Mouse (Mus musculus): Measurements from ENCODE around the gene Doc2g.

Doc2g gene

GRCm38 (mm10) chr19:3986334-3986733 is 16.8 kb upstream of the Doc2g start, which contains the start of gene Acy3:
Gene Acy3 (plus strand): TSS chr19:3986570.
- in situ Hi-C loops (cut with MboI; ENCODE audit: low pct_unique_long_range_greater_than_20kb in 1 of 2, low sequenced_read_pairs in 2 of 2, unreplicated experiment in 1 of 2) = no loop called here

GRCm38 (mm10) chr19:3988066-3988465 is 15.0 kb upstream of the Doc2g start:
- in situ Hi-C loops (cut with MboI; ENCODE audit: low pct_unique_long_range_greater_than_20kb in 1 of 2, low sequenced_read_pairs in 2 of 2, unreplicated experiment in 1 of 2) = no loop called here

- in situ Hi-C loops (cut with MboI; ENCODE audit: low pct_unique_long_range_greater_than_20kb in 1 of 2, low sequenced_read_pairs in 2 of 2, unreplicated experiment in 1 of 2) = no loop called here
These were observed 14.4 kb upstream of the Doc2g start for GRCm38 (mm10) chr19:3988750-3989149.

GRCm38 (mm10) chr19:3990804-3991203 is 12.3 kb upstream of the Doc2g start:
- in situ Hi-C loops (cut with MboI; ENCODE audit: low pct_unique_long_range_greater_than_20kb in 1 of 2, low sequenced_read_pairs in 2 of 2, unreplicated experiment in 1 of 2) = no loop called here

GRCm38 (mm10) chr19:3991562-3991961 is 11.6 kb upstream of the Doc2g start:
- in situ Hi-C loops (cut with MboI; ENCODE audit: low pct_unique_long_range_greater_than_20kb in 1 of 2, low sequenced_read_pairs in 2 of 2, unreplicated experiment in 1 of 2) = no loop called here

GRCm38 (mm10) chr19:3991966-3992365 is 11.1 kb upstream of the Doc2g start:
- in situ Hi-C loops (cut with MboI; ENCODE audit: low pct_unique_long_range_greater_than_20kb in 1 of 2, low sequenced_read_pairs in 2 of 2, unreplicated experiment in 1 of 2) = no loop called here

GRCm38 (mm10) chr19:3992416-3992815 is 10.7 kb upstream of the Doc2g start, which contains the start of gene Tbx10:
Gene Tbx10 (plus strand): TSS chr19:3992752.
- in situ Hi-C loops (cut with MboI; ENCODE audit: low pct_unique_long_range_greater_than_20kb in 1 of 2, low sequenced_read_pairs in 2 of 2, unreplicated experiment in 1 of 2) = no loop called here

GRCm38 (mm10) chr19:3994932-3995331 is 8.2 kb upstream of the Doc2g start:
- in situ Hi-C loops (cut with MboI; ENCODE audit: low pct_unique_long_range_greater_than_20kb in 1 of 2, low sequenced_read_pairs in 2 of 2, unreplicated experiment in 1 of 2) = no loop called here

GRCm38 (mm10) chr19:3995505-3995904 is 7.6 kb upstream of the Doc2g start:
- in situ Hi-C loops (cut with MboI; ENCODE audit: low pct_unique_long_range_greater_than_20kb in 1 of 2, low sequenced_read_pairs in 2 of 2, unreplicated experiment in 1 of 2) = no loop called here

GRCm38 (mm10) chr19:3996106-3996505 is 7.0 kb upstream of the Doc2g start:
- in situ Hi-C loops (cut with MboI; ENCODE audit: low pct_unique_long_range_greater_than_20kb in 1 of 2, low sequenced_read_pairs in 2 of 2, unreplicated experiment in 1 of 2) = no loop called here

- in situ Hi-C loops (cut with MboI; ENCODE audit: low pct_unique_long_range_greater_than_20kb in 1 of 2, low sequenced_read_pairs in 2 of 2, unreplicated experiment in 1 of 2) = no loop called here
These were observed 6.4 kb upstream of the Doc2g start for GRCm38 (mm10) chr19:3996747-3997146.

GRCm38 (mm10) chr19:3997231-3997630 is 5.9 kb upstream of the Doc2g start:
- in situ Hi-C loops (cut with MboI; ENCODE audit: low pct_unique_long_range_greater_than_20kb in 1 of 2, low sequenced_read_pairs in 2 of 2, unreplicated experiment in 1 of 2) = no loop called here

- in situ Hi-C loops (cut with MboI; ENCODE audit: low pct_unique_long_range_greater_than_20kb in 1 of 2, low sequenced_read_pairs in 2 of 2, unreplicated experiment in 1 of 2) = no loop called here
These were observed 4.8 kb upstream of the Doc2g start for GRCm38 (mm10) chr19:3998335-3998734.

- in situ Hi-C loops (cut with MboI; ENCODE audit: low pct_unique_long_range_greater_than_20kb in 1 of 2, low sequenced_read_pairs in 2 of 2, unreplicated experiment in 1 of 2) = no loop called here
These were observed 3.9 kb upstream of the Doc2g start for GRCm38 (mm10) chr19:3999121-3999730.

GRCm38 (mm10) chr19:4000119-4000900 is 2.8 kb upstream of the Doc2g start, which contains the start of the genes Nudt8 and Gm49405:
Gene Nudt8 (plus strand): TSS chr19:4000580.
Gene Gm49405 (plus strand): TSS chr19:4000626.
- in situ Hi-C loops (cut with MboI; ENCODE audit: low pct_unique_long_range_greater_than_20kb in 1 of 2, low sequenced_read_pairs in 2 of 2, unreplicated experiment in 1 of 2) = no loop called here

- in situ Hi-C loops (cut with MboI; ENCODE audit: low pct_unique_long_range_greater_than_20kb in 1 of 2, low sequenced_read_pairs in 2 of 2, unreplicated experiment in 1 of 2) = no loop called here
These were observed 2.1 kb upstream of the Doc2g start for GRCm38 (mm10) chr19:4000949-4001525.

GRCm38 (mm10) chr19:4001752-4002151 is 1.4 kb upstream of the Doc2g start:
- in situ Hi-C loops (cut with MboI; ENCODE audit: low pct_unique_long_range_greater_than_20kb in 1 of 2, low sequenced_read_pairs in 2 of 2, unreplicated experiment in 1 of 2) = no loop called here

- in situ Hi-C loops (cut with MboI; ENCODE audit: low pct_unique_long_range_greater_than_20kb in 1 of 2, low sequenced_read_pairs in 2 of 2, unreplicated experiment in 1 of 2) = no loop called here
These were observed 528 bp downstream of the Doc2g start for GRCm38 (mm10) chr19:4003641-4004040.

GRCm38 (mm10) chr19:4004331-4004730 is 1.2 kb downstream of the Doc2g start:
- in situ Hi-C loops (cut with MboI; ENCODE audit: low pct_unique_long_range_greater_than_20kb in 1 of 2, low sequenced_read_pairs in 2 of 2, unreplicated experiment in 1 of 2) = no loop called here
